Mouse (Mus musculus): ENCODE measurements at regions not wholly inside any gene's neighbourhood (a gene's known extent, or its start where the extent isn't known, plus 50 kb on each side); places are given as distances from the start of the nearest gene placed in this dataset.

GRCm38 (mm10) chr7:40052255-40052654 is 534.7 kb downstream of the Zfp619 start:
- no peak for DNase-seq (ENCODE audit: low spot score)

GRCm38 (mm10) chr7:40058836-40059235 is 541.3 kb downstream of the Zfp619 start:
- no peak for DNase-seq (ENCODE audit: low spot score)

DNA sequence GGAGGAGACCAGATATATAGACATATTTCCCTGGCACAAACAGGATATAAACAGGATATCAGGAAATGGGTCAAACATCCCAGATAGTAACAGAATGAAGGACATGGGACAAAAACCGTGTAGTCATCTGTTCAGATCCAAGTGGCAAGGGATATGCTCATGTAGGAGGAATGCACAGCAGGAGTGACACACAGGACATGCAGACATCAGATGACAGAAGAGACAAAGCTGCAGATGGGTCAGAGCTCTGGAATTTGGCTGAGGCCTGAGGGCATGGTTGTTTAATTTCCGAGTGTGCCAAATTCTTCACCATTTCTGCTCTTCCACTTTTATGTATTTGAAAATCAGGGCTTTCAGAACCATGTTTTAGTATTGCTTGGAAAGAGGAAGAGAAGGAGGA is 547.1 kb downstream of the Zfp619 start:
- DNase-seq (ENCODE audit: low spot score), result peak; percentile 7

GRCm38 (mm10) chr7:40065526-40065925 is 548.0 kb downstream of the Zfp619 start:
- DNase-seq (ENCODE audit: low spot score), result peak; percentile 2

- DNase-seq (ENCODE audit: low spot score), result peak; percentile 50
Observed at GRCm38 (mm10) chr7:40067378-40067777, 549.8 kb downstream of the Zfp619 start.

DNA sequence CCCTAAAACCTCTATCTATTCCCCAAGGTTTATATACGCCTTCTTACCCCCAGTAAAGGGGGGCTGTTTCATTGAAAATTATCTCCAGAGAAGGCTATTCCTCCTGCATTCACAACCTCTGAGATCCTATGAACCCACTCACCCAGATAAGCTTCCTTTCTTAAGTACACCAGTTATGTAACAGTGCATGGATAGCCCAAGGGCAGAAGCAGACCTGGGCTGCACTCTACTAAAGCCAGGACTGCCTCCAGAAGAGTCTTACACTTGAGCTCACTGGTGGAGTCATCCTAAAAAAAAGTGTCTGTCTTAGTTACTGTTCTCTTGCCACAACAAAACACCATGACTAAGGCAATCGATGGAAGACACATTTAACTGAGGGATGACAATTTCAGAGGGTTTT is 553.7 kb downstream of the Zfp619 start:
- DNase-seq (ENCODE audit: low spot score), result no peak

DNA sequence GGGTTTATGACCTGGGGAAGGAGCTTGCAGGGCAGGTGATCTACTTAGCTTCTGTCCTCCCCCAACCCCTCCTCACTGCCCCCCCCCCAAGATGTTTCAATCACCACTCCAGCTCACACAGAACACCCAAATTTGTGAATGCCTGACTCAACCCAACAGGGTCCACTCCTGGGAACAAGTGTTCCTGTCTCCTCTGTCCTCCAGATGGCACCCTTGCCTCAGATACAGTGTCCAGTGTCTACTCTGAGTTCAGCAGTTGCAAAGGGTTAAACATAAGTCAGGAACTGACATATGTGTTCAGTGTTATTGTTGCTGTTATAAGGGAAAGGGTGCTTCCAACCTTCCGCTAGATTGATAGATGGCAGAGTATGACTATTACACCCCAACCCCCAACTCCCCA is 554.9 kb downstream of the Zfp619 start:
- DNase-seq (ENCODE audit: low spot score), result peak; percentile 2

DNA sequence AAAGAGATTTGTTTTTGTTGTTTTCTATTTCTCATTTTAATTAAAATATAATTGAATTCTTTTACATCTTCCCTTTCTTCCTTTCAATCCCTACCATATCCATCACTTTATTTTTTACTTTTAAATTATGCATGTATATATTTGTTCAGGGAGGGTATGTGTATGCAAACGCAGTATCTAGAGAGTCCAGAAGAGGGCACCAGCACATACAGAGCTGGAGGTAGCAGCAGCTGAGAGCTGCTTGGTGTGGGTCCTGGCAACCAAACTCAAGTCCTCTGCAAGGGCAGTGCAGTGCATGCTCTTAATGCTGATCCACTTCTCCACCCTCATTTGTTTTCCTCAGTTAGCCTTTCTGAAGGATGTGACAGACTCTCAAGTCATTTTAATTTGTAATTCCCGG is 568.7 kb downstream of the Zfp619 start:
- no peak for DNase-seq (ENCODE audit: low spot score)

- no peak for DNase-seq (ENCODE audit: low spot score)
Observed at GRCm38 (mm10) chr7:40097094-40097493, 579.5 kb downstream of the Zfp619 start.

DNA sequence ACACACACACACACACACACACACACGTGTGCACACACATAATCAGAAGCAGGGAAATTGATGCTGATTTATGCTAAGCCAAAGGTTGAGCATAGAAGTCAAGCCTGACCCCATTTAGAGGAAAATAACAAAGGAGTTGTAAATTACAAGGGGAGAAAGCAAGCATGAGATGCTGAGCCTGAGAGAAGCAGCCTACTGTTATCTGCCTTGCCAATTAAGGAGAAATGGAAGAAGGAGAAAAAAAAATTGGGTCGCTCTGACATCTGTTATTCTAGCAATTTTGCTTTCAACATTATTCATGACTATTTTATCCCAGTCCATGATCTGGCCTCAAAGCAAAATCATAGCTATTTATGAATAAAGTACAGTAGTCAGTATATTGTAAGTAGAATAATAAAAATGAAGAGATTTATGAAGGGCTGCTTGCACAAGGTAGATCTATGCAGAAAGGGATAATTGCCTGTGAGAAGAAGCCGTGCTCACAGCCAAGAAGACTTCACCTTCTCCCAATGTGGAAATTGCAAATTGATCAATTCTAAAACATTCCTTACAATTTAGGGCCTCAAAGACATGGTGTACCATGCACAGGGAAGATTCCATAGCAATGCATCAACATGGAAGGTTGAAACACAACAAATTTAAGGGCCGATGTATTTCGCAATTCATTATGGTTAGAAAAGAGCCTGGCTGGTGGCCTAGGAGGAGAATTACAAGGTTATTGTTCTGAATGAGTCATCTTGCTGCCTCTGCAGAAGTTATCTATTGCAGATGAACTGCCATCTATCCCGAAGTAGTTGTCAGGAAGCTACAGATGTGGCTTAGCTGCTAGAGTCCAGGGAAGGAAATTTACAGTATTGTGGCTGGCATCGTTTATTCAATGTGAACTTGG is 585.7 kb downstream of the Zfp619 start:
- DNase-seq (ENCODE audit: low spot score), result peak; percentile 13

- peak; percentile 7 for DNase-seq (ENCODE audit: low spot score)
Observed at GRCm38 (mm10) chr7:40142906-40143305, 625.3 kb downstream of the Zfp619 start.

DNA sequence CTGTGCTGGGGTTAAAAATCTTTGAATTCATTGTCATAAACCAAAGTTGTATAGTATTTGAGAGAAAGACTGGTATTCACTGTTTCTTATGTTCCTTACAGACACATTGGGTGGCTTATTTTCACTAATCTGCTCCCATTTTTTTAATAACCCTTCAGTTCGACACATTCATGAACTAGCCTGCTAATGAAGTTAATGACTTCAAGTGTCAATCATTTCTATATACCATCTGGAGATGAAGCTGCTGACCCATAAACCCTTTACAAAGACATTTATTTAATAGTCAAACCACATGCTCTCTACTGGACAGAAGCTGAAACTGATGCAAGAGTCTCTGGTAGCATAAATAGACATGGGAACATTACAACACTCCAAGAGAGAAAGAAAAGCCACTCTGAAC is 626.9 kb downstream of the Zfp619 start:
- DNase-seq (ENCODE audit: low spot score), result no peak

GRCm38 (mm10) chr7:40177570-40177969 is 660.0 kb downstream of the Zfp619 start:
- DNase-seq (ENCODE audit: low spot score), result no peak

DNA sequence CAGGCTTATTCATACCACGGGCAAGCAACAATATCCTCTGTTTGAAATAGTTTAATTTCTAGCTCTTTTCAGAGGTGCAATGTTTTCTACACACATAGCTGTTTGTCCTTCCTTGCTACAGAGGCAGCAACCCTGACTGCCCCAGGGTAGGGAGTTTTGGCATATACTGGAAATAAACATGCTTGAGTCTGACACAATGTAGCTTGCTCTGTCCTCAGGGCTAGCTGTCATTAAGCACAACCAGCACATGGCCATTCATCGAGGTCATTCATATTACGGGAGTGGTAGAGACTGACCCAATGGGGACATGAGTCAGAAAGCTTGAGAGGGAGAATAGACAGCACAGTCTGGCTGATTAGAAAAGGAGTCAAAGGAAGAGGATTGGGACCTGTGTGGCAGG is 677.8 kb downstream of the Zfp619 start:
- peak; percentile 3 for DNase-seq (ENCODE audit: low spot score)

GRCm38 (mm10) chr7:40202615-40203014 is 685.0 kb downstream of the Zfp619 start:
- DNase-seq (ENCODE audit: low spot score), result peak; percentile 2

GRCm38 (mm10) chr7:40211956-40212355 is 686.2 kb upstream of the Vstm2b start:
- DNase-seq (ENCODE audit: low spot score), result no peak

- no peak for DNase-seq (ENCODE audit: low spot score)
Observed at GRCm38 (mm10) chr7:40212576-40212975, 685.6 kb upstream of the Vstm2b start.

DNA sequence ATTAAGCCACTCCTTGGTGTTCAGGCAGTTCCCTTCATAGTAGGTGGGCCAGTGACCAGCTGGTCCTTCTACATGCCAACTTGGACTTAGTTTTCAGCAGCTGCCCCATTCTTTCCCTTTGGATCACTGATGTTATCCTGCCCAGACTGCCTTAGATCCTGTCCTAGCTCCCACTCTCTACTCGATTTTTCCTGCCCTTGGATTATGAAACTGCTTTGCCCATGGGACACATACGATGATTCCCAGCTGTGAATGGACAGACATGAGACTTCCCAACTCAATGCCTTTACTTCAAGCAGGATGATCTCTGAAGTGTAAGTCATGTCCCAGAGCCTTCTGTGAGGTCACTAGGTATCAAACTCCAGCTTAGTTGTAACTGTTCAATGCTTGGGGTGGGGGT is 684.5 kb upstream of the Vstm2b start:
- no peak for DNase-seq (ENCODE audit: low spot score)

- DNase-seq (ENCODE audit: low spot score), result no peak
Observed at GRCm38 (mm10) chr7:40214395-40214794, 683.7 kb upstream of the Vstm2b start.

DNA sequence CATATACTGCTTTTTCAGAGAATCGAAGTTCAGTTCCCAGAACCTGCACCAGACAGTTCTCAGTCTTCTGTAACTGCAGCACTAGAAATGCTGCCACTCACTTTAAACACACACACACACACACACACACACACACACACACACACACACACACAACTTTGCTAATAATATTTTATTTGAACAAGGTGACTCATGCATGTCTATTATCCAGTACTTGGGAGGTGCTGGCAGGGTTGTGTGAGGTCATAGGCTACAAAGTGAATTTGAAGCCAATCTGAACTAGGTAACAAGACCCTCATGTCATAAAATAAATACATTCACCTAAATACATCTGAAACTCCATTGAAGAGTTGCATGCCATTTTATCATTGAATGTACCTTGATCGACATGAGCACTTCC is 682.9 kb upstream of the Vstm2b start:
- DNase-seq (ENCODE audit: low spot score), result no peak

DNA sequence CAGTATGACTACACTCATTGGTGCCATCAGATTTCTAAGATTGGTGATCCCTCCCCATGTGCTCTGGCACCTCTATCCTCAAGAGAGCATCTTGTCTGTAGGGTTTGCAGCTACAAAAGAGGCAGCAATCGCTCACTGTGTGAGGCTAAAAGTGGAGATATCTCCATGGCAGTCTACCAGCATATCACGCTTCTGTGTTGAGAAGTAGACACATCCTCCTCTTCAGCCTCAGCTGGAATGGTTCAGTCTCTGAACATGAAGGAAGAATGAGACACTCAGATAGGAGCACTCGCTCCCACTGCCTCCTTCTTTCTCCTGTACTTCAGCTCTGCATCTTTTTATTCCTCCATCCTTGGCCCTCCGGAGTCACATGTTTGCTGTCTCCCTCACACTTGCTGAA is 677.6 kb upstream of the Vstm2b start:
- no peak for DNase-seq (ENCODE audit: low spot score)

DNA sequence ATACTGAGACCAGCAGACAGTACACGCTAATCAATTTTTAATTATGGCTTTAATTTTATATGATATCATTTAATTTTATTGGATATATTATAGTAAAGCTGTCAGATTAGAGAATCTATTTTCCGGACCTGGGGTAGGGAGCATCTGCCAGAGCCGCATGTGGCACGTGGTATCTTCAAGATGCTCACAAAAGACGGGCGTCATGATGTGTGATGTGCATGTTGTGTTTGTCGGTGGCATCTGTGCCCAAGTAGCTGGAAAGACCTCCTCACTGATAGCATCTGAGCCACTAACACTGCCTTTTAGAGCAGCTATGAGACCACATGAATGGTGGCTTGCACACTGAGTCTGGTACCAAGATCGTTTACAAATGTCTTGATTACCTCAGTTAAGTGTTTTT is 652.9 kb upstream of the Vstm2b start:
- DNase-seq (ENCODE audit: low spot score), result no peak

DNA sequence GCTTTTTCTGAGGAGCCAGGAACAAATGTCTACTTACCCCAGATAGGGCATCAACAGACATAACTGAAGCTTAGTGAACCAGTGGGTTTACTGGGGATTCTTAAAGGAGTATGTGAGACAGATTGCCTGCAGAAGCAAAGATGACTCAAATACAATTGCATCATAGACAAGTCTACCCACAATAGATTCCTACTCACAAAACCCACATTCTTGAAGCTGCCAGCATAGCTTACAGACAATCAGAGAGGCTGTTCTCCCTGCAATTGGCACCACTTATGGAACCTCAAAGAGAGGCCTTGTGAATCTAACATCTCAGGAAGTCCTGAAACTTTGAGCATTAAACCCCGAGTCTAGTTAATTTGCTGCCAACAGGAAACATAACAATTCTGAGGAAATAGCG is 649.6 kb upstream of the Vstm2b start:
- DNase-seq (ENCODE audit: low spot score), result no peak

DNA sequence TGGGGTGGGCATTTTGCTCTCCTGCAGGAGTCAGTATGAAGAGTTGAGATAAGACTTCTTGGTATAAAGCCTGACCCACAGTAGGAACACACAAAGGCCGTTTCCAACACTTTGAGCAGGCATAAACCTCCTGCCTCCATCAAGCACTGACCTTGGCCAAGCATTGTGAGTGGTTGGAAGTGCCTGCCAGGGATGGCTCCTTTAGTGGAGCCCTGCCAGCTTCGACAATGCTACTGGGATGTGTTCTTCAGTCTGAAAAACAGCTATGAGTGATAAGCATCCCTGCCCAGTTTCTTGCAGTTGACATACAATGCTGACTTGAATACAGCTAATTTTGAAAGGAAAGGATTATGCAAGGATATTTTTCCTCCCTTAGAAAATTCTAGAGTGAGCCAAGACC is 644.6 kb upstream of the Vstm2b start:
- DNase-seq (ENCODE audit: low spot score), result no peak

All from adipocyte (in vitro differentiated cells).